Mouse (Mus musculus) hindbrain, embryonic 12.5 days (tissue): Measurements from ENCODE around the gene Smad6. TPM values are rescaled to one million over a fixed set of nuclear protein-coding genes. Genes with fewer than 3 reads are reported as not detected.

ENCODE experiments used
- ATAC-seq: fragments of 200-750 bp; cut with Nextera tagmentation; 2 replicates; pipeline ENCODE4 v1.8.0; 2017; ENCODE audit warnings: moderate TSS enrichment; ENCODE audit not compliant: low FRiP score
- H3K27ac ChIP-seq: fragments of 300-500 bp; sonication (generic); 2 replicates; pipeline ENCODE4 v1.5.1; 2016; ENCODE audit warnings: mild to moderate bottlenecking
- H3K27me3 ChIP-seq: fragments of 300-500 bp; sonication (generic); 2 replicates; pipeline ENCODE4 v1.6.1; 2016; ENCODE audit warnings: mild to moderate bottlenecking
- H3K36me3 ChIP-seq: fragments of 300-500 bp; sonication (generic); 2 replicates; pipeline ENCODE4 v1.6.1; 2016; ENCODE audit warnings: mild to moderate bottlenecking
- H3K4me1 ChIP-seq: fragments of 300-500 bp; sonication (generic); 2 replicates; pipeline ENCODE4 v1.6.1; 2016
- H3K4me2 ChIP-seq: fragments of 300-500 bp; sonication (generic); replicated peaks from 2 replicates; pipeline ENCODE4 v1.6.1; 2016; ENCODE audit warnings: mild to moderate bottlenecking
- H3K4me3 ChIP-seq: fragments of 300-500 bp; sonication (generic); 2 replicates; pipeline ENCODE4 v1.5.1; 2016; ENCODE audit warnings: mild to moderate bottlenecking
- H3K9ac ChIP-seq: fragments of 300-500 bp; sonication (generic); 2 replicates; pipeline ENCODE4 v1.6.1; 2016; ENCODE audit warnings: mild to moderate bottlenecking, moderate library complexity
- H3K9me3 ChIP-seq: fragments of 300-500 bp; sonication (generic); replicated peaks from 2 replicates; pipeline ENCODE4 v1.6.1; 2016; ENCODE audit warnings: mild to moderate bottlenecking
- WGBS: fragments of 180-500 bp; shearing (Covaris S2); methylation state at CpG from one replicate; pipeline ENCODE4 v1.1.7; 2016; 5-methylcytosine and 5-hydroxymethylcytosine counted together
- polyA plus RNA-seq: library from polyadenylated mRNA; unstranded; fragments of >200 nt; fragmentation: Nextera tagmentation; extraction: Ambion mirVana; gene quantifications from 2 replicates; pipeline ENCODE4 v1.2.1, GENCODE M21; 2016

The Smad6 gene
- polyA plus RNA-seq, result 12.4 and 13.0 TPM in 2 replicates

DNA sequence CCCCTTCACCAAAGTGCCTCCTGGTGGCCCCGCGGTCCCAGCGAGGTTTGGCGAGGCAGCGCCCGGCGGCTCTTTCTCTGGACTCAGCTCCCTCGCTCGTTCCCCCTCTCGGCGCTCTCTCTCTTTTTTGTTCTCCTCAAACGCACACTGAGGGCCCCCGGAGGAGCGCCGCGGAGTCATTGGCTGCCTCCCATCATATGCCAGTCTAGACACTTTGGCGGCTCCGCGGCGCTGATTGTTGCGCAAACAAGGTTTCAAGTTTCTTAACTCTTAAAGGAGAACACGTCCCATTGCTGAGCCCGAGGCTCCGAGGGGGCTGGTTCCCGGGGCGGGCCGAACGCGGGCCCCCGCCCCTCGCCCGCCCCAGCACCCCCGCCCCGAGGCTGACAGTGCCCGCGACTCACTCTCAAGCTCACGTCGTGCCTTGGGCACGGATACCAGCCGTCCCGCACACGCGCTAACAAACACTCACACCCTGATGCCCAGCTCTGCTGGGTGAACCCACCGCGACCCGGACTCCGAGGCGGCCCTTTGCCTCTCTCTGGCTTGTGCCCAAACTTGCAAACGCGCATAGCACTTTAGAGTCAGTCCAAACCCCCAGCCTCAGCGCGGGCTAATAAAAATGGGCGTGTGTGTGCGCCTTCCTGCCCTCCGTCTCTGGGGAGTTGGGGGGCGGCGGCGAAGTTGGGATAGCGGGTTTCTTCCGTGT is at the start of gene Smad6:
Gene Smad6, minus strand, starts transcription at position 207 of the 709 bp plus-strand sequence.
- H3K36me3 ChIP-seq, result no peaks in the 10 kb centered on the region
- H3K4me3 ChIP-seq, result peak within 1 kb of the TSS; percentile 70
- H3K9me3 ChIP-seq, result no peaks in the 10 kb centered on the region
- H3K27me3 ChIP-seq, result peaks cover 21% of the 10 kb centered on the region
- H3K4me2 ChIP-seq, result peak within 1 kb of the TSS; percentile 79
- WGBS, result under 1% methylated on average over 60 of the region's 60 CpGs
- H3K4me1 ChIP-seq, result peaks cover 57% of the 10 kb centered on the region
- peak within 1 kb of the TSS; percentile 85 for H3K27ac ChIP-seq
- peak; percentile 42 for ATAC-seq
- H3K9ac ChIP-seq, result peak within 1 kb of the TSS; percentile 89

DNA sequence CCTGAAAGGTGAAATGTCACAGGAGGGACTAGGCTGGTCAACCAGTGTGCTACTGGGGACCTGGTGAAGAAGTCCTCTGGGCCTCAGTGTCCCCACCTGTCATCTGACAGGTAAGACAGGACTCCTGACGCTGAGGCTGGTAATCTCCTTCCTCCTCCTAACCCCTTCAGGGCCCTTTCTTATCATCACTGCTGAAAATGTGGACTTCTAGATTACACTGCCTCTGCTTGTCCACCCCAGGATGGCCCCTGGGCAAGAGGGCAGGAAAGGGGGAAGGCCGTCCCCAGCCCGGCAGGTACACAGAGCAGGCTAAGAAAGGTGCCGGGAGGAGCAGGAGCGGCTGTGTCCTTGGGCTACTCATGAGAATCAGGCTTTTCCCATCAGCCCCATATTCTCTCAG is 48.8 kb upstream of the Smad6 start:
- Histone ChIP-seq H3K27ac (no peak overlapping the region), H3K4me3 (no peak overlapping the region)

DNA sequence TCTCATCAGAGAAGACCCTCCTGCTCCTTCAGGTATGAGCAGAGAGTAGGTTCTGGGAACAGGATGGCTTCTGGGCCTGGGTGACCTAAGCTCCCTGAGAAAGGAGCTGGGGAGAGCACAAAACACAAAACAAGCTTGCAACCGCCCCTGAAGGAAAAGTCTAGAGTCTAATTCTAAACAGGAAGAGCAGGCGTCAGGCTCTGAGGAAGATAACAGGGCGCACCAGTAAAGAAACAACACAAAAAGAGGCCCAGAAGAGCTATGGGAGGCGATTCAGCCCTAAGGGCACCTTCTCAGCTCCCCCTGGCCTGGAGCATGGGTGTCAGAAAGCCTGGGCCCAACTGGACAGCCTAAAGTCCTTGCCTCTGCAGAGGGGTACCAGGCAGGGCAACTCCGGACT is 47.3 kb upstream of the Smad6 start:
- ATAC-seq, result no peak
- H3K27ac ChIP-seq, result no peak overlapping the region
- H3K27me3 ChIP-seq, result 0 out of 2 replicates have a peak, but pooled peaks cover 2% of the 10 kb centered on the region
- no peaks in the 10 kb centered on the region for H3K9me3 ChIP-seq
- no peaks in the 10 kb centered on the region for H3K36me3 ChIP-seq
- peaks cover 15% of the 10 kb centered on the region for H3K4me1 ChIP-seq
- H3K4me2 ChIP-seq, result no peak overlapping the region
- 85% methylated on average over 5 of the region's 5 CpGs for WGBS
- H3K9ac ChIP-seq, result no peak overlapping the region
- H3K4me3 ChIP-seq, result no peak overlapping the region

More for the DNA sequence above, 48.8 kb upstream of the Smad6 start:
- Histone ChIP-seq H3K36me3 (no peaks in the 10 kb centered on the region), H3K27me3 (0 out of 2 replicates have a peak, but pooled peaks cover 2% of the 10 kb centered on the region), H3K4me2 (no peak overlapping the region), H3K9ac (no peak overlapping the region), H3K9me3 (no peaks in the 10 kb centered on the region), H3K4me1 (peaks cover 15% of the 10 kb centered on the region)
- WGBS, result 93% methylated on average over 5 of the region's 5 CpGs
- ATAC-seq, result no peak

DNA sequence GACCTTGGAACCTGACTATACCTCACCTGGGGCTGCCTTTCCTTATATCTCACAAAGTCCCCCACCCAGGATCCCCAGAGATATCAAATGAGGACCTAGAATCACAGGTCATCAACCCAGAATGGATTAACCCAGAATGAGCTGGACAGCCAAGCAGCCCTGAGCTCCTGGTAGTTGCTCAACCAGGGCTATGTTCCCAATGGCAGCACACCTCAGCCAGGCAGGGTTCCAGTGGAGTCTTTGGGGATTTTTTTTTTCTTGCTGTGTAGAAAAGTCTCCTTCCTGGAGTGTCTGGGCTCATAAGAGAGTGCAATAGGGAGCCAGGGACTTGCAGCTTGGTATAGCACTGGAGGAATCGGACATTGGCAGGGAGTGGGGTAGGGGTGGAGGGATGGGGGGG is 46.7 kb upstream of the Smad6 start:
- ATAC-seq, result no peak
- H3K4me2 ChIP-seq, result no peak overlapping the region
- H3K4me1 ChIP-seq, result peaks cover 15% of the 10 kb centered on the region
- no peaks in the 10 kb centered on the region for H3K9me3 ChIP-seq
- H3K27ac ChIP-seq, result no peak overlapping the region
- H3K27me3 ChIP-seq, result 0 out of 2 replicates have a peak, but pooled peaks cover 2% of the 10 kb centered on the region
- 100% methylated on average over 1 of the region's 1 CpGs for WGBS
- H3K36me3 ChIP-seq, result no peaks in the 10 kb centered on the region
- H3K4me3 ChIP-seq, result no peak overlapping the region
- no peak overlapping the region for H3K9ac ChIP-seq

DNA sequence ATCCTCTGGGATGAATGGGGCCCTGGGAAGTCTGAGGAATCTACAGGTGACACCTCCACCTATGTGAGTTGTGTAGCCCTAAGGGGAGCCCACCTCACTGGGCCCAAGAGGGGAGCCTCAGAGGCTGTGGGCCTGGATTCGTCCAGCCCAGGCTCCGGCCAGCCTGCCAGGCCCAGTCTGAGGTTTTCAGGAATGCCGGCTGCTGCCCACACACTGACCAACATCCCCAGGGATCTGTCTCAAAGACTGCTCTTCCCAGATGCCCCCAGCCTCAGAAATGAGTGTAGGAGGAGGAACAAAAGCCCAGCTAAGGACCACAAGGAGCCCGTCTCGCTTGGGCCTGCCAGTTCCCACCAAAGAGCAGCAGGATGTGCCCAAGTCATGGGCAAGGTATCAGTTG is 45.9 kb upstream of the Smad6 start:
- 0 out of 2 replicates have a peak, but pooled peaks cover 2% of the 10 kb centered on the region for H3K27me3 ChIP-seq
- H3K9me3 ChIP-seq, result no peaks in the 10 kb centered on the region
- H3K27ac ChIP-seq, result no peak overlapping the region
- WGBS, result 79% methylated on average over 5 of the region's 5 CpGs
- ATAC-seq, result no peak
- no peak overlapping the region for H3K4me2 ChIP-seq
- no peak overlapping the region for H3K4me3 ChIP-seq
- H3K36me3 ChIP-seq, result no peaks in the 10 kb centered on the region
- H3K4me1 ChIP-seq, result peaks cover 15% of the 10 kb centered on the region
- H3K9ac ChIP-seq, result no peak overlapping the region

DNA sequence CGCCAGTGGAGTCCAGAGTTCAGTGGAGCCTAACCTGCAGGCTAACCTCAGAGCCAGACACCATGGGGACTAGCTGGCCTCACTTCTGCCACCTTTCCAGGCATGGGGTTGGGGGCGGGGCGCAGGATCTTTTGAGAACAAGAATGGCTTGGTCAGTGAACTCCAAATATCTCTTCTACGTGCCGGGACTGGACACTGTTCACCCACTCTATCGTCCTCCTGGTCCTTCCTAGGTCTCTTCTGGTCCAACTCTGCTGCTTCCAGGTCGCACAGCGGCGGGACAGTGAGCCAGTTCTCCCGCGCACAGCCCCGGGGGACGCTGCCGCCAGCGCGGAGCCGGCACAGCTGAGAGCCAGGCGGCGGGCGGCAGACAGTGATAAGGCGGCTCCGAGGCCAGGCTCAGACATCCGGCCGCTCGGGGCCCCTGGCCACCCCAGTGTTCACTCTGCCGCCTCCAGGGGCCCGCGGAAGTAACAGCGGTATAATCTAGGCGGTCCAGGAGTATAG is 38.2 kb upstream of the Smad6 start:
- peaks cover 24% of the 10 kb centered on the region for H3K27me3 ChIP-seq
- no peak overlapping the region for H3K27ac ChIP-seq
- peak overlapping the region; percentile 50 for H3K4me2 ChIP-seq
- H3K9me3 ChIP-seq, result no peaks in the 10 kb centered on the region
- H3K9ac ChIP-seq, result peak overlapping the region; percentile 39; the same call in 1 of the 2 replicates
- H3K4me1 ChIP-seq, result peaks cover 28% of the 10 kb centered on the region
- H3K4me3 ChIP-seq, result peak overlapping the region; percentile 18
- WGBS, result 4% methylated on average over 30 of the region's 30 CpGs
- H3K36me3 ChIP-seq, result no peaks in the 10 kb centered on the region
- no peak for ATAC-seq

DNA sequence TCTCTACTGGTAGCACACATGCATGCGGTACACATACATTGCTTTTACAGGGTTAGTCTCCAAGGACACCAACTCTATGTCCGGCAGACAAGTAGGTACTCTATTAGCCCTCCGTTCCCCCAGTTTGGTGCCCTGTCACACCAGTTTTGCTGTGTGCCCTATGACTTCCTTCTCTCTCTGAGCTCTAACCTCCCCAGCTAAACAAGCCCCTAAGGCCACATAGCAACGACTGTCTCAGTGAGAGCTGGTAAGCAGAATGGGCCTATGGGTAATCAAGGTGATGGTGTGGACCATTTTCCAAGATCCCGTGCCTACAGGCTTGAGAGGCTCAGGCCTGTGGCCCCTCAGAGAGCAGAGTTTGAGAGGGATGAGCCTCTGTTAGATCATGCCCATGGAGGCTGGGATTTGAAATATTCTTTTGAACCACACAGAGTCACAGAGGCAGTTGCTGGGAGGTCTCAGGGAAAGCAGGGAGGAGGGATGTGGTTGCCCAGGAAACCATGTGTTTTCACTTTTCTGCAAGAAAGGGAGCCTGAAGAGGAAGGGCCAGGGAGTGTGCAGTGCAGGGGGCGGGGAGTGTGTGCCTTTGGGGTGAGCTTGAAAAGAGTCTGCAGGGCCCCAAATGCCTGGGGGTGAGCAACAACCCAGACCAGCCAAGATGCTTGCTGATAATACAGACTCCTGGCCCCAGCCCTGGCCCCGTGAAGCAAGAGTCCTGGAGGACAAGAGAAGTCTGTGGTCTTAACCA is 36.2 kb upstream of the Smad6 start:
- WGBS, result 41% methylated on average over 7 of the region's 7 CpGs
- no peaks in the 10 kb centered on the region for H3K36me3 ChIP-seq
- no peak overlapping the region for H3K4me2 ChIP-seq
- peak; percentile 71; the same call in 1 of the 2 replicates for ATAC-seq
- H3K4me1 ChIP-seq, result peaks cover 28% of the 10 kb centered on the region
- peaks cover 24% of the 10 kb centered on the region for H3K27me3 ChIP-seq
- peak overlapping the region; percentile 46; the same call in 1 of the 2 replicates for H3K27ac ChIP-seq
- no peak overlapping the region for H3K9ac ChIP-seq
- no peaks in the 10 kb centered on the region for H3K9me3 ChIP-seq
- no peak overlapping the region for H3K4me3 ChIP-seq

DNA sequence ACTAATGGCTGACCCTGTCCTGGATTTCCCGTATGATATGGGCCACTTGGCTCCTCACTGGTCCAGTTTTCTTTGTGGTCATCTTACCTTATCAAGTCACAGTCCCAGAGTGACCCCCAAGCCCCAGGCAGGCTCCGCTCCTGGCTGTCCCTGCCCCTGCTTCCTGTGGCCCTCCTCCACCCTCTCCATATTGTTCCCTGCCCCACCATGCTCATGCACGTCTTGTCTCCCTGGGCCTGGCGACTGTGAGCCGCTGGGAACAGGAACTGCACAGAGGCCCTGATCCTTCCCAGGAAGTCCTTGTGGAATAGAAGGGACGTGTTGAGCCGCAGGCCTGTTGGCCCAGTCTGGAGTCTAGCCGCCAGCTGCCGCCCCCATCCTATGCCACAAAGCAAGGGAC is 33.3 kb upstream of the Smad6 start:
- Histone ChIP-seq H3K4me3 (no peak overlapping the region), H3K9ac (no peak overlapping the region), H3K9me3 (no peaks in the 10 kb centered on the region), H3K27me3 (peaks cover 19% of the 10 kb centered on the region), H3K4me1 (peaks cover 29% of the 10 kb centered on the region), H3K4me2 (no peak overlapping the region), H3K36me3 (no peaks in the 10 kb centered on the region), H3K27ac (no peak overlapping the region)
- ATAC-seq, result no peak
- WGBS, result 63% methylated on average over 9 of the region's 9 CpGs

DNA sequence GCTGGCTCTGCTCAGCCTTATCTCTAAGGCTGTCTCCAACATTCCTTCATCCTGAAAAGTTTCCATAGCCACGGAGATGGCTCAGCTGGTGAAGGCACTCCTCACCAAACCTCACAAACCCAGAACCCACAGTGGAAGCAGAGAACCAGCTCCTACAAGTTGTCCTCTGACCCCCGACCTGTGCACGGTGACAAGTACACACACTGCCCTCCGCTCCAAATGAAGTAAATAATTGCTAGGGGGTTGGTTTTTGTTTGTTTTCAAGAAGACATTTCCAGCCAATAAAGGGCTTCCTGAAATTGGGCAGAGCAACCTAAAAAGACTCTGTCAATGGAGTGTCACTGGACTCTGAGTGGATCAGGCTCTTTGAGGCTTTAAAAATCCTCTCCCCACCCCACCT is 31.9 kb upstream of the Smad6 start:
- Histone ChIP-seq H3K9me3 (no peaks in the 10 kb centered on the region), H3K27ac (no peak overlapping the region), H3K27me3 (peaks cover 7% of the 10 kb centered on the region; the same call in 1 of the 2 replicates), H3K36me3 (no peaks in the 10 kb centered on the region), H3K4me3 (no peak overlapping the region), H3K4me2 (no peak overlapping the region), H3K4me1 (peaks cover 26% of the 10 kb centered on the region), H3K9ac (no peak overlapping the region)
- WGBS, result 47% methylated on average over 4 of the region's 4 CpGs
- ATAC-seq, result no peak

DNA sequence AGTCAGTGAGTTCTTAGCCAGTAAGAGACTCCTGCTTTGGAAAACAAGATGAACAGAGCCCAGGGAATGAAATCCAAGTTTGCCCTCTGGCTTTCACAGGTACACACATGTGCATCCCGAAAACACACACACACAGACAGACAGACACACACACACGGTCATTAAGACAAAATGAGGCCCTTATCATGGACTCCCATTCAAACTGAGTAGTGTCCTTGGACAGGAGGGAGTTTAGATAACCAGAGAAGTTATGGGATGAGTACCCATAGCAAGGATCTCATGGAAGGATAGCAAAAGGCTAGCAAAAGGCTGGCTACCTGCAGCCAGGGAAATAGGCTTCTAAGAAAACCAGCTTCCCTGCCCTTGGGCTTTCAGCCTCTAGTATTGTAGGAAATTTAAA is 29.4 kb upstream of the Smad6 start:
- Histone ChIP-seq H3K27ac (no peak overlapping the region), H3K36me3 (no peaks in the 10 kb centered on the region), H3K9me3 (no peaks in the 10 kb centered on the region), H3K4me1 (peaks cover 15% of the 10 kb centered on the region), H3K27me3 (peaks cover 16% of the 10 kb centered on the region), H3K9ac (no peak overlapping the region), H3K4me3 (no peak overlapping the region), H3K4me2 (no peak overlapping the region)
- WGBS, result 86% methylated on average over 2 of the region's 2 CpGs
- no peak for ATAC-seq

DNA sequence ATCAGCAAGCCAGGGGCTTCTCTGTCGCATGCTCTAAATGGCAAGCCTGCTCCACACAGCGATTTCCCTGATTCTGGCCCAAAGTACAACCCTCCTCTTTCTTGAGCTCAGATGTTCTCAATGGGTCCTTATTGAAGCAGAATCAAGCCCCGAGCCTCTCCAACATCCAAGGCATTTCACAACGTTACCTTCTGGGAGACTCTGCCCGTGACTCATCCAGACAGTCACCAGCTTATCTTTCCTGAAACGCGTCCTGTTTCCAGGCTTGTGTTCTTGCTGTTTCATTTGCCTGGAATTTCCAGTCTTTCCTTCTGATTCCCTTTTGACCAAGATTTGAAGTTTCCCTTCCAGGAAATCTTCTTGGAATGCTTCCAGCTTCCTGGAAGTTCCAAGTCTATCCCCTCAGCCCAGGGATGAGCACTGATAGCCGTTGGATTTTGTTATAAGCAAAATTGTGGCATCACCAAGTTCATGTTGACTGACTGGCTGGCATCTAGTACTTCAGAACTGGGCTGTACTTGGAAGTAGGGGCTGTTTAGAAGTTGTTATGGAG is 28.7 kb upstream of the Smad6 start:
- Histone ChIP-seq H3K9ac (no peak overlapping the region), H3K27ac (no peak overlapping the region), H3K9me3 (no peaks in the 10 kb centered on the region), H3K4me2 (peak overlapping the region; percentile 55), H3K4me1 (peaks cover 15% of the 10 kb centered on the region), H3K27me3 (peaks cover 16% of the 10 kb centered on the region), H3K36me3 (no peaks in the 10 kb centered on the region), H3K4me3 (no peak overlapping the region)
- WGBS, result 41% methylated on average over 8 of the region's 8 CpGs
- ATAC-seq, result no peak
